Mouse (Mus musculus) granulocyte monocyte progenitor cell, adult 5-6 weeks (primary cell): Measurements from ENCODE around the gene Tmem254c. TPM values are rescaled to one million over a fixed set of nuclear protein-coding genes. Genes with fewer than 3 reads are reported as not detected.
A peak's percentile ranks its signal among the peaks of the same experiment; 100 is the strongest.
"Not testable (repeated sequence)": the region's sequence is repeated elsewhere in the genome, so short reads cannot be mapped to it uniquely, and the experiment has no call there.

Experiments
- ATAC-seq: replicated peaks from 2 replicates; pipeline ENCODE4 v1.8.0; 2016; ENCODE audit warnings: mild to moderate bottlenecking, moderate TSS enrichment, inconsistent platforms; ENCODE audit not compliant: poor library complexity, severe bottlenecking
- total RNA-seq, 2 experiments: library from RNA; stranded (forward) in 1 of 2; stranded (reverse) in 1 of 2; fragments of 200-712, 200-1000 nt in 1 of 2; fragments of >200 nt in 1 of 2; fragmentation: Nextera tagmentation in 1 of 2; gene quantifications; 2 replicates each; pipeline ENCODE4 v1.2.3; 2014 to 2017

Gene Tmem254c
- total RNA-seq (2014; fragmentation: Nextera tagmentation), result 20.9 and 37.8 TPM in 2 replicates
- total RNA-seq (2017), result 28.1 and 32.1 TPM in 2 replicates

DNA sequence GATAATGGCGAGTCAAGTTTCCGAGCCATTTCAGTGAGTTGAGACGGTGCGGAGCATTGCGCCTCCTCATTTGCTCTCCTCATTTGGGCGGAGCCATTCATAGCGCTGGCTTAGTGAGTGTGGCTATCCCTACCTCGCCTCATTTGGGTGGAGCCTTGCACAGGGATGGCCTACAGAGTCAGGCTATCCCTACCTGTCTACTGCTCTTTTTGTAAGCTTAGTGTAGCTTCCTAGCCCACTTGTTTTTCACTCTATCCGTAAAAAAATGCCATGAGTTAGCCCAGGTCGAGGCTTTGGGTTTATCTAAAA lies at the start of gene Tmem254c:
Tmem254c (minus strand) TSS at position 31 of the 309 bp plus-strand sequence.
- ATAC-seq, result peak; percentile 85

DNA sequence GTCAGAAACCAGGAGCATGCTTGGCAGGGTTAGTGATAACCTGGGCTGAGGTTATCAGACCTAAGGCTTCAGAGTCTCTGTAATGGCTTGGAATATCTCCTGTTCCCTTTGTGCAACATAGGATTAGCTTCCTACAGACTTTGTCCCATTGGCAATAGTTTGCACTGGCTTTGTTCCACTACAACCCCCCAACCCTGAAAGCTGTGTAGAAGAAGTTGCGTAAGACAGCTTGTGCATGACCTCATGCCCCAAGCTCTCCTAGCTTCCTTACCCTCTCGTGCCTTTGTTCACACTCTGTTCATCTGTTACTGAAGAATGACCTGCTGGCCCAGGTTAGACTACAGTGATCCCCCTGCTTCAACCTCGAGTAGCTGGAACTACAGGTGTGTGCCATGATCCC lies 30.5 kb upstream of the Tmem254c start:
- ATAC-seq, result 0 out of 2 replicates have a peak, but pooled peaks have one; percentile 12

DNA sequence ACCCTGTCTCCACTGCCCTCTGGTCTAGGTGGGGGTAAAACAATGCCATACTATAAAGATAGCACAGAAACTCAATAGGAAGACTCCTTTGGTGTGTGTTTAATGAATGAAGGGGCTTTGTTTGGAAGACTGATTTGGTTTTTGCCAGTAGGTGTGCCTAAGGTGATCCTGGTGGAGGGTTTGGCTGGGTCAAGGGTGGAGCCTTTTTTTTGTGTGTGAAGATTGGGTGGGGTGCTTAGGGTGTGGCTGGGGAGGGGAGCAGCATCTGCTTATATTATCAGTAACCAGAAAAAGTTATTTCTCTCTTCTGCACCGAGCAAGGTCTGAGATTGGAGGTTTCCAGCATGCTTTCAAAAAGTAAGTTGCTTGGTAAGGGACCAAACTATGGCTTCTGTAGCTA lies 14.8 kb upstream of the Tmem254c start, which contains the start of gene Cphx3:
Cphx3 (plus strand) TSS at position 301 of the 400 bp plus-strand sequence.
- ATAC-seq, result not testable (repeated sequence)

DNA sequence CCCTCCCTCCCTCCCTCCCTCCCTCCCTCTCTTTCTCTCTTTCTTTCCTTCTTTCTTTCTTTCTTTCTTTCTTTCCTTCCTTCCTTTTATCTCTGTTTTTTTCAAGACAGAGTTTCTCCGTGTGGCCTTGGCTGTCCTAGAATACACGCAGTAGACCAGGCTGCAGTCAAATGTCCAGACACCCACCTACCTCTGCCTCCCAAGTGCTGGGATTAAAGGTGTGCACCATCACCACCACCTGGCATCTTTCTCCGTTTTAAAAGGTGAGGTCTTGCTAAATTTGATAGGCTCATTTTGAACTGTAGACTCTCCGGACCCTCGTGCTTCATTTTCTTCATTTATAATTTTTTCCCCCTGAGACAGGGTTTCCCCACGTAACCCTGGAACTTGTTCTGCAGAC lies 14.1 kb upstream of the Tmem254c start, which contains the start of gene Cphx2:
Cphx2 (plus strand) TSS at position 301 of the 400 bp plus-strand sequence.
- not testable (repeated sequence) for ATAC-seq

DNA sequence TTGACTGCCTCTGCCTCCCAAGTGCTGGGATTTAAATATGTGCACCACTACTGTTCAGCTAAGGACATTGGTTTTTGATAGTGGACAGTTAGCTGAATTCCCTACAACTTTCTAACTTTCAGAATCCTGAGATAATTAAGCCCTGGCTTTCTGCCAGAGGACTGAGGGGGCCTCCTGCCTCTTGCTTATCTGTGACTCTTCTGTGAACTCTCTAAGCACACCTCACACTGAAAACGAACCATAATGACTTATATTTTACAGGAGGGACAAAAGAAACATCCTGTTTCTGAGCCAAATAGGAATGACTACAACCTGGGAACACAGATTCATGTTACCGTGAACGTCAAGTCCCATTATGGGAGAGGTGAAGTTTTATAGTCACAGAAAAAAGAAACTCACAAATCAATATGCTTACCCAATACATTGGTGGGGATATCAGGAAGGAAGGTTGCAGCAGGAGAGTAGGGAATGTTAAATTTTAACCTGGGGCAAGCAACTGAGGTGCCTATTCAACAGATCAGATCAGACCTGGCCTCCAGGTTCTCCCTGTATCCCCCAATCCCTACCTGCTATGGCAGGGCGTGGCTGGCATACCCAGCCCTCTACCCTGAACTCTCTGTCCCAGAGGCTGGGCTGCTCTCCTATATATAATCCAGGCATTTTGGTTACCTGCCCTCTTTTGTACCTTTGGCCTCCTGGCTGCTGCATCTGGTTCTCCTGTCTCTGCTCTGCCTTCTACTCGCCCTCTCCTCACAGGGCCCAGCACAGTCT lies 9.7 kb upstream of the Tmem254c start:
- ATAC-seq, result not testable (repeated sequence)

DNA sequence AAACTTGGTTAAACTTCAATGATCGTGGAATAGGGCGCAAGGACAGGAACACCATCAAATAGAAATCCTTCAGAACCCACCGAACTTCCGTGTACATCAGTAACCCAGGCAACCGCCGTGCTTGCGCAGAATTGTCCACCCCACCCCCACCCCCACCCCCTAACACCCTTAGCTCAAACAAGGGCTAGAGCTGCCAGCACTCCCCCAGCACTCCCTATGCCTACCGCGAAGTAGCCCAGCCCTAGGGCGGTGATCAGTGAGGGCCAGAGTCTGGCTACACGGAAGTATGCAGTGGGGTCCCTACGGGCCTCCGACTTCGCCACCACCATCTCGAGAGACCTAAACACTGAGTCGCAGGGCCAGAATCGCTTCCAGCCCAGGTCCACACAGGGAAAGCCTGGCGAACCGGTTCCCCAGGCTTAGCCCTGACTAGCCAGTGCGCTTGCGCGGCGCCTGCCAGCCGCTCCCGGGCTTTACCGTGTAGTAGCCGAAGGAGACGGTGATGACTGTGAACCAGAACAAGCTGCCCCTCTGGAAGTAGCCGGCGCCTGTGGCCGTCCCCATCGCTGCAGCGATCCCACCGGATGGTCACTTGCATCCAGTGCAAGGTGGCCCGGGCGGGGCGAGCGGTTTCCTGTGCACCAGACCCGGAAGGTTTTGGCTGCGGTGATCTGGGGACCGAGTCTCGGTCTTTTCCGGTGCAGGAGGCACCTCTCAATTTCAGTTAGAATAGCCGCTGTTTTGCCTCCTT lies 406 bp downstream of the Tmem254c start:
- peak; percentile 81 for ATAC-seq

DNA sequence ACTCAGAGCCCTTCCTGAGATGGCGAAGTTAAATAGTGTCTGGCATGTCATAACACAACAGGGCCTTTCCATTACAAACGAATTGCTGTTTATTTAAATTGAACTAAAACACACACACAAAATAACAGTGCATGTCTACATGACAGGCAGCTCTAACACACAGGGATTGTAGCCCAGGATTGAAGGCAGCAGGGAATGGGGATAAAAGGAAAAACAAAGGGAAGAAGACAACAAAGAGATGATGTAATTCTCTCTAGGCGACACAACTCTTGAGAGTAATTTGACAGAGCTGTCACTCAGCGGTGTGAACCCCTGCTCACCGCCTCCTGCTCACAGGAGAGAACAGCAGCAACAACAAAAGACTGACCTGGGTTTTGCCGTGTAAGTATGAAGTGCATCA lies 7.8 kb downstream of the Tmem254c start:
- ATAC-seq, result not testable (repeated sequence)

DNA sequence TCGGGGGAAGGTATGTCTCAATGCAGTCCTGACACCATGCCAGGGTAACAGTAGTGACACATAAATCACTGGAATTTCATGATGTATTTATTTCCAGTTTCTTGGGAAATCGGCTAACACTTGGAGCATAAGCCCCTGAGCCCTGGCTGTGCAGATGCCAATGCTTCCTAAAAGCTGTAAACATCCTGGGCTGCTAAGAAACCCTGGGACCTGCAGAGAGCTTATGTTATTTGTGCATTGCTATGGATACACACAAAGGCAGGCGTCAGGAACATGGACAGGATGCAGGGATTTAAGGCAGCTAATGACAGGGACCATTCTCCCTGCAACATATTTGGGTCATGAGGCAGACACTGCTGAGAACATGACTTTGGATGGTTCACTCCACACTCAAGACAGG lies 9.0 kb downstream of the Tmem254c start:
- ATAC-seq, result not testable (repeated sequence)

DNA sequence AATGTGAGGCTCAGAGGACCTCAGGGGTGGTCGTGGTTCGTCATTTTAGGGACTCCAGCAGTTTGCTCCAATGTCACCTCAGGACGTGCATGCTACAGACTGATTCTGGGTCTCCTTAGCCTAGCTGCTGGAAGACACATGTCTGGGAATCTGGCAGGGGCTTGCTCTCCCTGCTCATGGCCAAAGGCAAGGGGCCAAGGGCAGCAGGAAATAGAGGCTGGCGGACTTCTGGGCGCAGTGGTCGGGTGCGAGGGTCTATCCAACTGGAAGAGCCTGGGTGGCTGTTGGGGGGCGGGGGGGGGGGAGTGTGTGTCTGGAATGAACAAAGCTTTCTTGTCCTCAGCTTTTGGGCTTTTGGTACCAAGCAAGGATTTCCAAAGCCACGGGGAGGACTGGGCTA lies 18.4 kb downstream of the Tmem254c start:
- not testable (repeated sequence) for ATAC-seq

DNA sequence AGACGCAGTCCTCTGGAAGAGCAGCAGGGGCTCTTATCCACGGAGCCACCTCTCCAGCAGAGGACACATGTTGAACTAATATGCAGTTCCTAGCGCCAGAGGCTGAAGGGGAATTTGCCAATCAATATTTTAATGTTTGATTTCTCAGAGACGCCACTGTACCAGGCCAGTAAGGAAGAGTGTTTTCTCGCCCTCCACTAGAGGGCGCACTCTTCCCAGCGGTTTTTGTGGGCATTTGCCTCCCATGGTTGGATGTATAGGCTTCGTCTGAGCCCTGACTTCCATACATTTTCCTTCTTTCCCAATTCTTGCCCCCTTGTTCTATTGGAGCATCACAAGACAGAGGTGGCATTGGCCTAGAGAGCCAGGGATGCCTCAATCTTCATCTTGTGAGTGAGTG lies 20.1 kb downstream of the Tmem254c start:
- peak; percentile 74 for ATAC-seq

DNA sequence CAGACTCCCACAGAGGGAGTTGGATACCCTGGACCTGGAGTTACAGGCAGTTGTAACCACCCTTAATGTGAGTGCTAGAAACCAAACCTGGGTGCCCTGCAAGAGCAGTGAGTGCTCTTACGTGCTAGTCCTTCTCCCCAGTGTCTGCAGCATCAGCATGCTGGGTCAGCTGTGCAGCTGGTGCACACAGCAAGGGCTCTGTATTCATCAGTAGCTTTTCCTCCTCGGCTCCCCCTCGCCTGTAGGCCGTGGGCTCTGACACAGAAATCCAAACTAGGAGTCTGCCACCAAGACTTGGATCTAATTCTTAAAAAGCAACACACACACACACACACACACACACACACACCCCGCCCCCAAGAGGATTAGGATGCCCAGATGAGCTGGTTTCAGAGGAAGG lies 22.1 kb downstream of the Tmem254c start:
- not testable (repeated sequence) for ATAC-seq

DNA sequence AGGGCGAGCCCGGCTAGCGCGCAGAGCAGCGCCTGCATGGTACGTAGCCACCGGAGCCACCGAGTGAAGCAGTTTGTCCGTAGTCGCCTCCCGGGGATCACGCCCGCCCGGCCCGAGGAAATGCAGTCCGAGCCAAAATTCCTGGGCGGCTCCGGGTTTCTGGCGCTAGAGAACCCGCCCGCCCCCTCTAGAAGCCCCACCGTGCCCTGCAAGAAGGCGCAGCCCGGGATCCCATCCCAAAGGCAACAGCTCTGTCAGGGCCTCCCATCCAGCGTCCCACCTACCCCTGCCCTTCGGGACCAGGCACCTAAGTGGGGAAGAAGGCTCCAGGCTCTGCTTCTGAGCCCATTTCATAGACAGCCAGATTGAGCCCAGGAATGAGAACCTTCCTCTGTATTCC lies 24.5 kb downstream of the Tmem254c start, which contains the start of gene Gm9780:
Gm9780 (minus strand) TSS at position 101 of the 400 bp plus-strand sequence.
- ATAC-seq, result not testable (repeated sequence)

DNA sequence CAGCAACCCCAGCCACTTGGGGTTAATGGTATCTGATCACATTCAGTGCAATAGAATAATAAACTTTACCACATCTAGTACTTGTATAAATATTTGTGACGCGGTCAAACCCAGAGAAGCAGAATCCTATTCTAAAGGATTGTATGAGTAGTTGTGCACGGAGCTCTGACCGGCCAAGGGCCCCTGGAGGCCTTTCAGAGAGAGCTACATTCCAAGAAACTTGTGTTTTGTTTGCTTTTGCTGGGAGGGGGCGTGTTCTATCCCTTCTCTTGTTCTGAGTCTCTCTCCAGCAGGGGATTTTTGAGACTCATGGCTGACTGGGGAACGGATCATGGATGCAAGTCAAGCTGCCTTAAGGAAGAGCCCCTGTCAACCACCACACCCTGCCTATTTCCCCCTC lies 31.7 kb downstream of the Tmem254c start:
- not testable (repeated sequence) for ATAC-seq

DNA sequence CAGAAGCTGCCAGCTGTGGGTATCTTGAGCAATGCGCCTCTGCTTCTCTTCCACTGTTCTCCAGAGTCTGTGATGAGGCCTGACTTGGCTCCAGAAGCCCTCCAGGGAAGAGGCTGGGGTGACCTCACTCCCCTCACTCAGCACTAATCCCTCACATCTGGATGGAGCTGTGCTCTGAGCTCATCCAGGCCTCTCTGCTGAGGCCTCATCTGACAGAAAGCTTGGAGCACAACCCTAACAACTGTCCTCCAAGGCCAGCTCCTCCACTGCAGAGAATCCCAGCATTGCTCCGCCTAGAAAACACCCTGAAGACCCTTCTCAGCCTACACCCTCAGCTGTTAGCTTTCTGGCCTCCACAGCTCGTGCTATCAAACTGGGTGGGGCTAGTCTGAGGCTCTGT lies 32.8 kb downstream of the Tmem254c start:
- ATAC-seq, result not testable (repeated sequence)

DNA sequence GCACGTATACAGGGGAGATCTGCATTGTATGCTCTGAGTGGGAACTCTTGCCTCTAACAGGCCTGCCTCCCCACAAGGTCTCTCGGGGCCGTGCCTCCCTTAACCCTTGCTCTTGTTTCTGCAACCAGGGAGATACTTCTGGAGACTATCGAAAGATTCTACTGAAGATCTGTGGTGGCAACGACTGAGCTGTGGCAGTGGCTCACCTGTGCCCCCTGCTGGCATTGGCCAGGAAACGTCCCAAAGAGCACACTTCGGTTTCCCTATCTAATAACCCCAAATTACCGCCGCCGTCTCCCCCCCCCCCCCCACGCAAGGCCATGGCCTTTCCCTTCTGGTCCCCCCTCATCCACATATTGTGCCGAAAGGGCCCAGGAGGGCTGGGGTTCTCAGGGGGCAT lies 41.5 kb downstream of the Tmem254c start:
- ATAC-seq, result peak; percentile 83

DNA sequence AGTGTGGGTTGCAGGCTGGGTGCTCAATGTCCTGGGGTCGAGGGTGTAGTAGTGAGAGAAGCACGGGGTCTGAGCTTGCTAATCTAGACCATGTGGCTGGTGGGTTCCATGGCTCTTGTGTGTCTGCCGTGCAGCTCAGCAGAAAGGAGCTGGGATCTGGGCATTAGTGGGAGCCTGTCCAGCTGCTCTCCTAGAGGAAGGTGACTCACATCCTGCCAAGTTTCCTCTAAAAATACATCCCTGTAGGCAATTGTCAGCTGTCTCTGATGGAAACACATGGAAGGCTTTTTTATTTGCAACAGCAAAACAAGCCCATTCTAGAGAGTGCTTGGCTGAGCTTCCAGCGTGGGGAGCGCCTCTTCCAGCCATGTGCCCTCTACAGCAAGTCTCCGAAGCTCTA lies 44.3 kb downstream of the Tmem254c start:
- not testable (repeated sequence) for ATAC-seq

DNA sequence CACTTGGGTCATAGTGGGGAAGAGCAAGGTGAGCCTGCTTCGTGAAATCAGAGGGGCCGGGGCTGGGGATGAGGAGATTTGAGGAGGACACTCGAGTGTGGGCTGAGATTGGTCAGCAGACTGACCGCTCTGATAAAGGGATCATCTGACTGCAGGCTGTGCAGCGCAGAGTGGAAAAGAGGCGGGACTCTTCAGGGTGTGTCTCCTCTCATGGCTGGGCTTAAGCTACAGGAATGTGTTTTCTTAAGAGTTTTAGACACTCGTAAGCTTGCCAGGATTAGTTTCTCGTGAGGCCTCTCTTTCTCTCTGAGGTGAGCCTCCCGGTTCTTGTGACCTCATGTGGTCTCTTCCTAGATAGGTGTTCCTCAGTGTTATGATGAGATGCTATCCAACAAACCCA lies 45.6 kb downstream of the Tmem254c start:
- ATAC-seq, result not testable (repeated sequence)

DNA sequence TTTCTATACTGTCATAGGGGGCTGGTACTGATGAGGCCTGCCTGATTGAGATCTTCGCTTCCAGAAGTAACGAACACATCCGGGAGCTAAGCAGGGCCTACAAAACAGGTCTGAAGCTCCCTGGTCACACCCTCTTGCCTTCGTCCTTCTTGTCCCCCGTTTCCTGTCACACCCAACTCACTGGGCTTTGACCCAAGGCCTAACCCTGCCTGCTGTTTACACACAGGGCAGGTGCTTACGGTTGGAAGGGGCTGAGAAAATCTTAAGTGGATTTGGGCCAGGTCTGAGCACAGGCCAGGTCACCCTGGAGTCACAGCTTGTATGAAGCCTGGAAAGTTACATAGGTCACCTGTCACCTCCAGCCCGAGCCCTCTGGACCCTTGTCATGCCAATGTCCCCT lies 50.7 kb downstream of the Tmem254c start:
- ATAC-seq, result not testable (repeated sequence)
